Mouse (Mus musculus) frontal cortex, adult 2 months (tissue): ENCODE results near the gene Gm156. TPM values are rescaled to one million over a fixed set of nuclear protein-coding genes. Genes with fewer than 3 reads are reported as not detected.
"Not testable (repeated sequence)": the region's sequence is repeated elsewhere in the genome, so short reads cannot be mapped to it uniquely, and the experiment has no call there.

Source experiments
- DNase-seq, 2 experiments: peaks; one replicate each; pipeline ENCODE4 v3.0.0; 2022; ENCODE audit warnings: low spot score in 1 of 2; ENCODE audit errors: extremely low spot score in 1 of 2
- polyA plus RNA-seq: library from polyadenylated mRNA; depleted of rRNA; stranded (reverse); fragments of >200 nt; gene quantifications from 2 replicates; pipeline ENCODE4 v1.2.3, GENCODE M21; 2012; rRNA removed

Gene Gm156
- polyA plus RNA-seq = not detected in 2 replicates

DNA sequence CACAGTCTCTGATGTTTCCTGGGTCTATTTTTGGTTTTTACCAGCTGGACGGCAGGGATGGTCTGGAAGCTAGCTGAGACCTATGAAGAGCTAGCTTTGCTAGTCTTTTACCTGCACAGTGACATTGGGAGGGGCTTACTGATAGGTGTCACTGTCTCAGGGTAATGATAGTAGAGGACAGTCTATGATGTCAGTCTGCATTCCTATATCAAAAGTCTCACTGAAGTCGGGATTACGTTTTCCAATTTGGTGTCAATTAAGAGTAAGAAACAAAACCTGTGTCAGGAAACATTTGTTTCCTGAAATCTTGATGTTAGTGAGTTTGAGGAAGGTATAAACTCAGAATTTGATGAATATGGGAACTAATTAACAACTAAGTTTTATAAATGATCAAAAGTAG lies at the start of gene Gm156:
TSS of gene Gm156 (minus strand) at position 101 of the 400 bp plus-strand sequence.
- not testable (repeated sequence) for DNase-seq

DNA sequence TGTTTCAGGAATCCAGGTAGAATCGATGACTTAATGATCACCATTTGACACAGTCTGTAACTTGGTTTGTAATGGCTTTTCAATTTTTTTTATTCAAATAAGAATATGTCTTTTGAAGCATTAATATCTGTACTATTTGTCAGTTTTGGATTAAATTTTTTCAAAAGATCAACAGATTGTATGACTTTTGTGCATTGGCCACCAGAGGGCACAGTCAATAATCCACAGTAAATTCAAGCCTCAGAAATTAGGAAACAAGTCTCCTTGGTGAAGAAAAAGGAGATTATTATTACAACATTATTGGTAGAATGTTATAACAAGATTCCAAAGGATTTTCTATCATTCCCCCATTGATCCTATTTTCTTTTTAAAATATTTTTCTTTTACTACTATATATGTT lies 41.5 kb upstream of the Gm156 start:
- DNase-seq = peak in 1 of 2 experiments; percentile 1

DNA sequence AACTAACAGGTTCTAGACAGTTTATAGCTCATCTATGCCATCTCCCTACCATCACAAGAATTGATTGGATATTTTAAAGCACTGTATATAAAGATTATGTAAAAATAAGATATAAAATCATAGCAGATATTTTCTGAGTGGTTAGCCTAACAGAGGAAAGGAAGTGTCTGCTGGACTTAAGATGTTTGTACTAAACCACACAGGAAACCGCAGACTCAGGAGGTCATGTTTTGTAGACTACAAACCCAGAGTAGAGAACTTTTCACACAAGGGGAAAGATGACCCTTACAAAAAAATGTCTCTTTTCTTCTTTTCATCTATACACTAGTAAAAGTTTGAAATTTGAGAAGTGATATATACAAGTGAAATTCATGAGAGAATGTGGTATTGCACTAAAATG lies 39.9 kb upstream of the Gm156 start:
- DNase-seq = no peak

DNA sequence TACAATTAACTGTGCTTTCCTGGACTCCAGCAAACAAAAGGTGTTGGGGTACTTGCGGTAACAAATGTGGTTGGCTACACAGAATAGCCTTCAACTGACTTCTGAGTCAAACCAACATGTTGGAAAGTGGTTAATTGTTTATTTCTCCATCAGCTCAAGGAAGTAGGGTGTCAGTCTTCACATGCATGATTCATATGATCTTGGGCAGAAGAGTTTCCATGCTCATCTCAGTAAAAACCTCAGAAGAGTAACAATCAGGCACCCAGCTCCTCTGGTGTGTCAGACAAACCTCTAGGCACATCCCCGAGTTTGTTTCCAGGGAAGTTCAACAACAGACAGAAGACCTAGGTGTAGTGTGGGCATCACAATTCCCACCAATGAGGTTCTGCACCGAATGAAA lies 33.7 kb upstream of the Gm156 start:
- DNase-seq = no peak

DNA sequence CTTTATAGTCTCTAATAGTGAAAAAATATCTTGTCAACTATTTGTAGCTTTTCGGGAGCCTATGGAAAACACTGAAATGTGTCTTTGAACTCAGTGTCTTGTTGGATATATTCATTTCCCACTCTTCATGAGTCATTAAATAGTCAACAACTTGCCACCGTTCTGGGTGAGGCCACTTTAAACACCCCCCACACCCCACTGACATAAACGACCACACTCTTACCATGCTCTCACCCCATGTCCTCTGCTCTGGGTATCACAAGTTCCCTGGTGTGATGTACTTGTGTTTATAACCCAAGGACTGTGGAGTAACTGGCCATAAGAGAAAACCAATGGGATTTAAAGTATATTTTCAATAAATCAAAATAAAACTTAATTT lies 36.4 kb downstream of the Gm156 start:
- no peak for DNase-seq

DNA sequence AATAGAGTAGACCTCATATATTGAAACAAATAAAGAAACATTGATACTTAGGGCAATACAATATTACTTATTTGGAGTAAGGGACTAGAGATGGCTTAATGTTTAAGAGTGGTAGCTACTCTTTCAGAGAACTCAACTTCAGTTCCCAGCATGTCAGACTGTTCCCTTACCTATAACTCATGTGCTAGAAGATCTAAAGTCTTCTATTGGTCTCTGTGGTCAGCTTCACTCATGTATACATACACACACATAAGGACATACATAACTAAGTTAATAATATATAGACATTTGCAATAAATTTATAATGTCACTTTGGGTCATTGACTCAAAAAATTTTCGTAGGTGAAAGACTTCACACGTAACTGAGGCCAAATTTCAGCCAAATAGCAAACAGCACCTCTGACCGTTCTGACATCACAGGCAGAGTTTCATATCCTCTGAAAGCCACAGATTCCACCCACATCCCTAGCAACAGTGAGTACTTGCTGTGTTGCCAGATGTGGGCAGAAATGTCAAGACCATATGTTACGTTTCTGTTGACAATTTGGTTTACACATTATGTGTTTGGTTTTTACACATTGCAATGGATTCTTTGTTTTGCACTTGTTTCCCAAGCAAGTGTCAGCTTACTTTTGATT lies 36.9 kb downstream of the Gm156 start:
- DNase-seq = no peak

DNA sequence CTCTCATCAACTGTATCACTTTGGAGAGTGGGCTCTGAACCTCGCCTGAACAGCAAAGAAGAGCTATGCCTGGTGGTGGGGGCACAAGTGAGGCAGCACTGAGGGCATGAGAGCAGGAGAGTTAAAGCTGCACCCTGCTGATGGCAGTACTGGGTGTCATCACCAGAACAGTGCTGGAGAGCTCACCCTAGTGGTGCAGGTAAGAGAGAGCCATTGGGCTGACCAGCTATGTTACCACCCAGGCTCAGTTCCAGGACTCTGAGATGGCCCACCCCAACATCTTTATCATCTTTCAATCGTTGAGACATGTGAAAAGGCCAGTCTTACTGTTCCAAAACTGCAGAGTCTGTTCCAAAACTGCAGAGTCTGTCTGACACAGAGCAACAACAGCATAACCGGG lies 37.9 kb downstream of the Gm156 start:
- no peak for DNase-seq

DNA sequence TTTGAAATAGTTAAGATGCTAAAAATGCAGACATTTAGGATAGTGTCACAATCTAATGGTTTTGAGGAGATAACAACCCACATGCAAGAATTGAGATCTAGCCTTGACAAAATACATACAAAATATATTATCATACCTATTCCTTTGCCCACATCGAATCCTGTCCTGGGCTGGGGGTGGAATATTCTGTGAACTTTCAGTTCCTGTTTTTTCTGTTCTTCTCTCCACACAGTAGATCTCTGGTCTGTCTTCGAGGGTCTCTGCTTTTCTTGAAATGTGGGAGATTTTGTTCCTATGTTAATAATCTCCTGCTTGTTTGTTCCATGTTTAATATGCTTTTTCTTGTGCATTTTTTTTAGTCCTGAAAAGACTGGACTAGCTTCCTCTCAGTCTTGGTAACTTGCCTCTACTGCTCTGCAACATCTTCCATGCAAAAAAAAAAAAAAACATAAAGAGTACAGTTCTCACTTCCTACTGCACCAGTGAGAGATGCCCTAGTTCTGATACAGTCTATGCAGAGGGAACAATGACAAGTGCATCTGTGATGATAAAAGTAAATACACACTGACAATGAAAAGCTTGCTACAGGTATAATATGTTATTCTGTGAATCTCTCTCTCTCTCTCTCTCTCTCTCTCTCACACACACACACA lies 43.9 kb downstream of the Gm156 start, which contains the start of gene Klri2:
TSS of gene Klri2 (minus strand) at position 416 of the 653 bp plus-strand sequence.
- DNase-seq = no peak

DNA sequence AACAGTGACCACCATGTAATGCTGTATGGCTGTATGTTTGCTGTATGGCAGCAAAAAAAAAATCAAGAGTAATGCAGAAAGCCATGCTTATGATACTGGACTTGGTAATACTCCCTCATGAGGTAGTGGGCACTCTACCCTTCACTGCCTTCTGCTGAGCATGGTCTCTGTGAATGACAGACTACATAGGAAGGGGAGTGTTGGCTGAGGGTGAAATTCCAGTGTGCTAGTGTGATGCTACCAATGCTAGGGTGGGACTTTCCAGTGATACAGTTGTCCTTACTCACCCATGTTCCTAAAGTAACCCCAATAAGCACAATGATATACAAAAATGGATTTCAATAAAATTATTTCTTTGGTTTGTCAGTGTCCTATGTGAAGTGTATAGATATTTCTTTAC lies 47.7 kb downstream of the Gm156 start:
- no peak for DNase-seq

DNA sequence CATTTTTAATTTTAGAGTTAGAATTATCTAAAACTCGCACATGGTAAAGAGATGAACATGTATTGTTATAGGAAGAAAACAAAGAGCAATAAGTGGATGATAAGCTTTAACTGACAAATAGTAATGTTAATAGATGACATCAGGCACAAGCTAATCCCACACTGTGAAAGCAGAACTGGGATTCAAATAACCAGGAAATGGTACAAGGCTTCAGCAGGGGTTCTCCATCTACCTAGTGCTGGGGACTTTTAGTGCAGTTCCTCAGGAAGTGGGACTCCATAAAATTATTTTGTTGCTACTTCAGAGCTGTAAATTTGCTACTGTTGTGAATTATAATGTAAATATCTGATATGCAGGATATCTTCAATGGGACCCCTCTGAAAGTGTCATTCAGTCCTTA lies 56.8 kb downstream of the Gm156 start:
- DNase-seq = no peak

DNA sequence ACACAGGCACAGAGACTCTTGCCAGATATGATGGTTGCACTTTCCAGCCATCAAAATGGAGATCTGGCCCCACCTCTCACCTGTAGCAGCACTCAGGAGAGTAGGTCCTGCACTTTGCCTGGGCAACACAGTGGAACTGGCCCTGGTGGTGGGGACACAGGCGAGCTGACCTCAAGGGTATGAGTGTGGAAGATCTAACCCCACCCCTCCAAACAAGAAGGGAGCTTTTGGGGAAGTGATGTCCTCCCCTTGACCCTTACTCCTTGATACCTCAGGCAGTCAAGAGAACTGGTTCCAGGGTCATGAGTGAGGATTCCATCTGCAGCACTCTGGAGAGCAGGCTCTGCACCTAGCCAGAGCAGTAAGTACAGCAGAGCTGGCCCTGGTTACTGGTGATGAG lies 62.7 kb downstream of the Gm156 start:
- DNase-seq = no peak

DNA sequence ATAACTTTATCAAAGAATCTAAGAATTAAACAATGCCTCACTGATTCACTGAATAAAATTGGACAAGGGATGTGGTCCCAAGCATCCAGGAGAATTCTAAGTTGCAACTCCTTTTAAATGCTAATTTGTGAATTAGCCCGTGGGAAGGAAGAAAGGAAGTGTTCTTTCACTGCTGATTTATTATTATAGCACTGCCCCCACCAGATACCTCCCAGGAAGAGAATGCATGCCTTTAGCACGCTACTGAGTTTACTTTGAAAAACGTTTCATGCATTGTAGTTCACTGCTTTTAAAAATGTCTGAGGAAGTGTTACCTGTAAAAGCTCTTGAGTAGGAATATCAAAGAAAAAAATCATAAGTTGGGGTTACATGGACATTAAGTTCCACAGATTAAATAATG lies 63.6 kb downstream of the Gm156 start:
- no peak for DNase-seq

DNA sequence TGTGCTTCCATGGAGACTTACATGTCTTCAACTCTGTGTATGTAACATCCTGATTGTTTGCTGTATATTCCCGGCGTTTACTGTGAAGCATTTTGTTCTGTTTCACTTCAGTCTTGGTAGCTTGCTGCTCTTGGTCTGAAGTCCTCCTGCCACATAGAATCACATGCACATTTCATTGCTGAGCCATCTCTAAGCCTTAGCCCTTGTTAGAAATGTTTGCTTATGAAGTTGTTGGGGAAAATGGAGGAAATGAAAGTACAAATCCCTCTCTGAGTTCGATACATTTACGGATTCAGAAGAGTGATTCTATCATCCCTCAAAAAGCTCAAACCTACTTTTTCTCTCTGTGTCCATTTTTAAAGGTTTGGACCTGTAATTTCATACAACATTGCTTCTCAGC lies 67.0 kb downstream of the Gm156 start, which contains the start of gene Klri1:
TSS of gene Klri1 (minus strand) at position 101 of the 400 bp plus-strand sequence.
- DNase-seq = no peak

Other genes starting within 250 kb of the Gm156 start
- gene Klre1, start 206.4 kb downstream of the Gm156 start, polyA plus RNA-seq = 0.38 and 0.53 TPM in 2 replicates
- 0.21 and 0.22 TPM in 2 replicates for gene Klrd1, start 192.5 kb downstream of the Gm156 start, polyA plus RNA-seq
- gene Klrk1, start 160.4 kb downstream of the Gm156 start, polyA plus RNA-seq = 0.04 TPM in 1 of 2 replicates, not detected in the other
- not detected in 2 replicates for gene Klrc3, start 140.9 kb downstream of the Gm156 start, polyA plus RNA-seq
- gene Klrc2, start 123.6 kb downstream of the Gm156 start, polyA plus RNA-seq = not detected in 2 replicates
- not detected in 2 replicates for gene Klrc1, start 105.3 kb downstream of the Gm156 start, polyA plus RNA-seq
- gene Klri1, start 67.1 kb downstream of the Gm156 start, polyA plus RNA-seq = not detected in 2 replicates
- gene Klri2, start 43.8 kb downstream of the Gm156 start, polyA plus RNA-seq = 0.08 TPM in 1 of 2 replicates, not detected in the other
- gene Gm17631, start 78.4 kb upstream of the Gm156 start, polyA plus RNA-seq = not detected in 2 replicates
- gene Klra17, start 92.4 kb upstream of the Gm156 start, polyA plus RNA-seq = not detected in 2 replicates
- not detected in 2 replicates for gene Klra5, start 133.4 kb upstream of the Gm156 start, polyA plus RNA-seq
- not detected in 2 replicates for gene Klra6, start 242.7 kb upstream of the Gm156 start, polyA plus RNA-seq